Mouse (Mus musculus): ENCODE measurements at regions not wholly inside any gene's neighbourhood (a gene's known extent, or its start where the extent isn't known, plus 50 kb on each side); places are given as distances from the start of the nearest gene placed in this dataset.

DNA sequence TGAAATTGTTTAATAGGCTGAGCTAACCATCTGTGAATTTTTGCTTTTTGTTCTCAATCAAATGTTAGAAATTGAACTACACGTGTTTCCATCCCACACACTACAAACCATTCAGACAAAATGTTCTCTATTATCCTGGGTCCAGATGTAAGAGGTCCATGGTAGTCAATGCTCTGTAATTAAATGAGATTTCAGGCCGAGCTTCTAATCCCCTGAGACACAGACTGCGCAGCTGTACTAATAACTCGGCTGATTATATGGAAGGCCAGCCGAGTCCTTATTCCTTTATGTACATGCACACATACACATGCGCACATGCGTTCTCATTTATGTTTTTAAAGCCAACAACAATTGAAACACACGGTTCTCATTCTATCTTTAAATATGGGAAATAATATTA is 118.3 kb upstream of the Slc25a13 start:
- Histone ChIP-seq H3K27ac (ENCODE audit: low read length) (no peak overlapping the region), H3K4me1 (ENCODE audit: insufficient read depth, low read depth, low read length) (no peaks in the 10 kb centered on the region), H3K36me3 (ENCODE audit: insufficient read depth, low read length) (no peaks in the 10 kb centered on the region), H3K4me3 (ENCODE audit: low read depth, low read length) (no peak overlapping the region), H3K9me3 (ENCODE audit: low read length) (no peaks in the 10 kb centered on the region), H3K27me3 (replicated peaks; ENCODE audit: insufficient read depth, low read length) (no peaks in the 10 kb centered on the region), H3K4me2 (replicated peaks; ENCODE audit: low read depth, low read length) (no peak overlapping the region), H3K9ac (replicated peaks; ENCODE audit: low read depth) (no peak overlapping the region)
- WGBS = 89% methylated on average over 8 of the region's 8 CpGs
- ATAC-seq (no peak), DNase-seq (ENCODE audit: low spot score) (no peak)
- TF ChIP-seq EP300 (IDR thresholded peaks at IDR 0.05) (no peak), CTCF (IDR thresholded peaks at IDR 0.05) (no peak)

DNA sequence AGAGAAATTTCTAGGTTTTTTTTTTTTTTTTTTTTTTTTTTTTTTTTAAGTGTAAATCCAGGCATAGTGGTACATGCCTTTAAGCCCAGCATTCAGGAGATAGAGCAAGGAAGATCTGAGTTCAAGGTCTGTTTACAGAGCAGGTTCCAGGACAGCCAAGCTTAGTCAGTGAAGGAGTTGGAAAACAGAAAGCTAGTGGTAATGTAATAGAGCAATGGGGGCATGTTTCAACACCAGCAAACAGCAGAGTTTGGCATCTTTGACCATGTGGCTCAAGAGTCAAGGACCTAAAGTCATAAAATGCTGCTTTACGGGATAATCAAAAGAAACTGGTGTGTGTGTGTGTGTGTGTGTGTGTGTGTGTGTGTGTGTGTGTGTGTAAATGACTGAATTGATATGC is 113.3 kb upstream of the Slc25a13 start:
- Histone ChIP-seq H3K4me3 (ENCODE audit: low read depth, low read length) (no peak overlapping the region), H3K4me2 (replicated peaks; ENCODE audit: low read depth, low read length) (no peak overlapping the region), H3K9me3 (ENCODE audit: low read length) (no peaks in the 10 kb centered on the region; the same call in 1 of the 2 replicates), H3K27me3 (replicated peaks; ENCODE audit: insufficient read depth, low read length) (no peaks in the 10 kb centered on the region), H3K27ac (ENCODE audit: low read length) (no peak overlapping the region), H3K36me3 (ENCODE audit: insufficient read depth, low read length) (no peaks in the 10 kb centered on the region), H3K9ac (replicated peaks; ENCODE audit: low read depth) (no peak overlapping the region), H3K4me1 (ENCODE audit: insufficient read depth, low read depth, low read length) (no peaks in the 10 kb centered on the region)
- DNase-seq (ENCODE audit: low spot score) (no peak), ATAC-seq (no peak)
- WGBS = 100% methylated on average over 1 of the region's 1 CpGs
- TF ChIP-seq CTCF (IDR thresholded peaks at IDR 0.05) (no peak), EP300 (IDR thresholded peaks at IDR 0.05) (no peak)

DNA sequence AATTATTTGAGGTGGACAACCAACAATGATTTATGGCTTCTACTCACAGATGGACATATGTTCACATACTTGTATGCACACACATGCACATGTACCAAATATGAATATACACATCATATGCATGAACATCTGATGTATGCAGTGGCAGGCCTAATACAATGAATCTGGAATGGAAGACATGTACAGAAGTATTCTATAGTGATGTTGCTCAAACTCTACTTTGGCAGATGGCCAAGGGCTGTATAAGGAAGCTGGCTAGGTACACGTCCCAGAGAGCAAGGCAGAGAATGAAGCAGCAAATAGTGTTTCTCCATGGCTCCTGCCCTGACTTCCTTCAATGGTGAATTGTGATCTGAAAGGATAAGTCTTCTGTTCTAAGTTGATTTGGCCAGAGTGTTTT is 108.5 kb upstream of the Slc25a13 start:
- H3K27ac ChIP-seq (ENCODE audit: low read length) = no peak overlapping the region
- peak; percentile 9 for DNase-seq (ENCODE audit: low spot score)
- no peaks in the 10 kb centered on the region for H3K4me1 ChIP-seq (ENCODE audit: insufficient read depth, low read depth, low read length)
- H3K36me3 ChIP-seq (ENCODE audit: insufficient read depth, low read length) = no peaks in the 10 kb centered on the region
- no peak for ATAC-seq
- 0% methylated on average over 1 of the region's 1 CpGs for WGBS
- no peaks in the 10 kb centered on the region; the same call in 1 of the 2 replicates for H3K9me3 ChIP-seq (ENCODE audit: low read length)
- no peak overlapping the region for H3K4me3 ChIP-seq (ENCODE audit: low read depth, low read length)
- H3K9ac ChIP-seq (replicated peaks; ENCODE audit: low read depth) = no peak overlapping the region
- no peak overlapping the region for H3K4me2 ChIP-seq (replicated peaks; ENCODE audit: low read depth, low read length)
- no peaks in the 10 kb centered on the region for H3K27me3 ChIP-seq (replicated peaks; ENCODE audit: insufficient read depth, low read length)
- TF ChIP-seq CTCF (IDR thresholded peaks at IDR 0.05) (no peak), EP300 (IDR thresholded peaks at IDR 0.05) (no peak)

DNA sequence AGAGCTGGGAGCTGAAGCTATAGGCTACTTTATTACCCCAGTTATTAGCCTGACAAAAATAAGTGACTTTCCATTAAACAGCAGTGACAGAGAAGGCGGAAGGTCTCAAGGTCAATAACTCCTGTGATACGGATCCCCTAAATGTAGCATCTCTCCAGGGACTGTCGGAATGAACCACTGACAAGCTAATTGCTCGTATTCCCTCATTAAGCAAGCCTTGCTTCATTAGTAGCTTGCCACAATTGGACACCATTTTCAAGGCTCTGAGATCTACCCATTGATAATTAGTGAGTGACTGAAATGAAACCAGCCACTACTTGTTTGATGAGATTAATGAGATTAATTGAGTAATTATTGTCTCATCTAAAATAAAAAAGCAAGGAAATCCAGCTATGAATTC is 99.8 kb upstream of the Slc25a13 start:
- WGBS = 79% methylated on average over 4 of the region's 4 CpGs
- Histone ChIP-seq H3K9me3 (ENCODE audit: low read length) (no peaks in the 10 kb centered on the region), H3K9ac (replicated peaks; ENCODE audit: low read depth) (no peak overlapping the region), H3K4me2 (replicated peaks; ENCODE audit: low read depth, low read length) (no peak overlapping the region), H3K27ac (ENCODE audit: low read length) (no peak overlapping the region), H3K27me3 (replicated peaks; ENCODE audit: insufficient read depth, low read length) (no peaks in the 10 kb centered on the region), H3K36me3 (ENCODE audit: insufficient read depth, low read length) (no peaks in the 10 kb centered on the region), H3K4me3 (ENCODE audit: low read depth, low read length) (no peak overlapping the region), H3K4me1 (ENCODE audit: insufficient read depth, low read depth, low read length) (no peaks in the 10 kb centered on the region)
- ATAC-seq (no peak), DNase-seq (ENCODE audit: low spot score) (no peak)
- no peak for TF ChIP-seq CTCF (IDR thresholded peaks at IDR 0.05)

DNA sequence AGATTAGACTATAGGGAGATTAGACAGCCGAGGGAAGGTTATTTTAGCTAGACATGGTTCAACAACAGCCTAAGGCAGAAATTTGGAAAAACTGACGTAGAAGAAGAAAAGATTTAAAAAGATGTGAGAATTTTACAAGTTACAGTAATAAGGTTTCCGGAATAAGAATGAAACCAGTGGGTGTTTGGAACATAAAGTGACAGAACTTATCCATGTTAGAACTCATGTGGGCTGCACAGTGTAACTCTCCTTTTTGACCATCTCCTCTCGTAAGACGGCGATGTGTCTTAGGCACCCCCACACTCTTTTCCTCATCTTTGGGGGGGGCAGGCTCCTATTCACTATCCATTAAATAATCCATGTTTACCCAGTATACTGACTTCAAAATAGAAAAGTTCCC is 96.2 kb upstream of the Slc25a13 start:
- TF ChIP-seq EP300 (IDR thresholded peaks at IDR 0.05) (no peak), CTCF (IDR thresholded peaks at IDR 0.05) (no peak)
- no peak overlapping the region for H3K27ac ChIP-seq (ENCODE audit: low read length)
- H3K27me3 ChIP-seq (replicated peaks; ENCODE audit: insufficient read depth, low read length) = no peaks in the 10 kb centered on the region
- ATAC-seq (no peak), DNase-seq (ENCODE audit: low spot score) (no peak)
- H3K36me3 ChIP-seq (ENCODE audit: insufficient read depth, low read length) = no peaks in the 10 kb centered on the region
- no peaks in the 10 kb centered on the region for H3K9me3 ChIP-seq (ENCODE audit: low read length)
- WGBS = 87% methylated on average over 6 of the region's 6 CpGs
- H3K9ac ChIP-seq (replicated peaks; ENCODE audit: low read depth) = no peak overlapping the region
- no peak overlapping the region for H3K4me2 ChIP-seq (replicated peaks; ENCODE audit: low read depth, low read length)
- H3K4me1 ChIP-seq (ENCODE audit: insufficient read depth, low read depth, low read length) = no peaks in the 10 kb centered on the region
- H3K4me3 ChIP-seq (ENCODE audit: low read depth, low read length) = no peak overlapping the region

DNA sequence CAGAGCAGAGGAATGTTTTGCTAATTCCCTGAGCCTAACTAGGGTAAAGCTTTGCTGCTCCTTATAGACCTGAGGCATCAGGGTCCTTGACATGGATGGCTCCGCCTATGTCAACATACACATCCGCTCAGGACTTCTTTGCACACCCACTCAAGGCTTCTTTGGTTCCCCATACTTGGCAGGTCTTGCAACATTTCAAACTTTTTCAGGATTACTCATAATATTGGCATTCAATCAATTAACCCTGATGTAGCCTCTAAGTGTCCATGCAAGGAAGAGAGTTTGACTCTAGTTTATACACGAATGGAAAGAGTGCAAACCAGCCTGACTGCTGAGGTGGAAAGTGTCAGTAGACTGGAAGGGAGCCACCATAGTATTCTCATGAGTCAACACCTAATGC is 93.2 kb upstream of the Slc25a13 start:
- ATAC-seq (peak; percentile 87), DNase-seq (ENCODE audit: low spot score) (peak; percentile 82)
- Histone ChIP-seq H3K4me1 (ENCODE audit: insufficient read depth, low read depth, low read length) (no peaks in the 10 kb centered on the region), H3K4me2 (replicated peaks; ENCODE audit: low read depth, low read length) (no peak overlapping the region), H3K4me3 (ENCODE audit: low read depth, low read length) (no peak overlapping the region), H3K27me3 (replicated peaks; ENCODE audit: insufficient read depth, low read length) (no peaks in the 10 kb centered on the region), H3K27ac (ENCODE audit: low read length) (no peak overlapping the region), H3K36me3 (ENCODE audit: insufficient read depth, low read length) (no peaks in the 10 kb centered on the region), H3K9me3 (ENCODE audit: low read length) (no peaks in the 10 kb centered on the region), H3K9ac (replicated peaks; ENCODE audit: low read depth) (no peak overlapping the region)
- 0 out of 2 replicates have a peak, but pooled peaks have one; percentile 25 for TF ChIP-seq EP300 (IDR thresholded peaks at IDR 0.05)
- no peak for TF ChIP-seq CTCF (IDR thresholded peaks at IDR 0.05)
- 37% methylated on average over 3 of the region's 3 CpGs for WGBS

DNA sequence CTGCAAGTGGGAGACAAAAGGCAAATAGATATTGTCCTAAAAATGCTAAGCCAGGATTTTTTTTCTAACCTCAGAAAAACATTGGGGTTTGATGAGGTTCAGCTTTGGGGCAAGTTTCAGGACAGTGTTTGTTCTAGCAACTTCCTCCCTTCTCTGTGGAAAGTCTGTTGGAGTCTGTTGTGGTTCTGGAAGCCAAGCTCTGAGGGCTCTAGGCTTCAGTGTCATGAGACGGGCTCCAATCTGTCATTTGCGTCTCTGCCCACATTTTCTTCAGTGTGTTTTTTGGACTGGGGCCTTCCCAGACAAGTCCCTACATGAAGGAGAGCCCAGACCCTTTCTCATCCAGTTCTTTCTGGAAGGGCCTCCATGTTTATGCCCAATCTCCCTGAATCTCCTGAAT is 90.6 kb upstream of the Slc25a13 start:
- H3K36me3 ChIP-seq (ENCODE audit: insufficient read depth, low read length) = no peaks in the 10 kb centered on the region
- no peaks in the 10 kb centered on the region for H3K9me3 ChIP-seq (ENCODE audit: low read length)
- no peak for ATAC-seq
- no peak overlapping the region for H3K9ac ChIP-seq (replicated peaks; ENCODE audit: low read depth)
- H3K4me1 ChIP-seq (ENCODE audit: insufficient read depth, low read depth, low read length) = no peaks in the 10 kb centered on the region
- DNase-seq (ENCODE audit: low spot score) = no peak
- no peak overlapping the region for H3K4me3 ChIP-seq (ENCODE audit: low read depth, low read length)
- 67% methylated on average over 2 of the region's 2 CpGs for WGBS
- no peaks in the 10 kb centered on the region for H3K27me3 ChIP-seq (replicated peaks; ENCODE audit: insufficient read depth, low read length)
- TF ChIP-seq CTCF (IDR thresholded peaks at IDR 0.05) = no peak
- no peak for TF ChIP-seq EP300 (IDR thresholded peaks at IDR 0.05)
- H3K4me2 ChIP-seq (replicated peaks; ENCODE audit: low read depth, low read length) = no peak overlapping the region
- H3K27ac ChIP-seq (ENCODE audit: low read length) = no peak overlapping the region

Data from lung, postnatal 0 days (tissue).